Mouse (Mus musculus) kidney, postnatal 0 days (tissue): ENCODE results near the gene Pam. TPM values are rescaled to one million over a fixed set of nuclear protein-coding genes. Genes with fewer than 3 reads are reported as not detected.
A peak's percentile ranks its signal among the peaks of the same experiment; 100 is the strongest.
"Not testable (repeated sequence)": the region's sequence is repeated elsewhere in the genome, so short reads cannot be mapped to it uniquely, and the experiment has no call there.

Experiments
- ATAC-seq: fragments of 200-750 bp; cut with Nextera tagmentation; replicated peaks from 2 replicates; pipeline ENCODE4 v1.8.0; 2017; ENCODE audit warnings: low read depth, moderate number of reproducible peaks, moderate TSS enrichment, moderate library complexity; ENCODE audit not compliant: low FRiP score
- DNase-seq: peaks from one replicate; pipeline ENCODE4 v3.0.0-alpha.2; 2016; ENCODE audit warnings: low spot score
- H3K27ac ChIP-seq: fragments of 300-500 bp; sonication (generic); 2 replicates; pipeline ENCODE4 v1.5.1; 2014; ENCODE audit warnings: mild to moderate bottlenecking
- H3K27me3 ChIP-seq: fragments of 300-500 bp; sonication (generic); 2 replicates; pipeline ENCODE4 v1.6.1; 2014; ENCODE audit warnings: low read length, mixed read lengths; ENCODE audit not compliant: insufficient read depth
- H3K36me3 ChIP-seq: fragments of 300-500 bp; sonication (generic); 2 replicates; pipeline ENCODE4 v1.6.1; 2014; ENCODE audit warnings: low read length, mixed read lengths; ENCODE audit not compliant: insufficient read depth
- H3K4me1 ChIP-seq: fragments of 300-500 bp; sonication (generic); replicated peaks from 2 replicates; pipeline ENCODE4 v1.6.1; 2014; ENCODE audit warnings: antibody characterized with exemption, low read length, mixed read lengths; ENCODE audit not compliant: insufficient read depth
- H3K4me2 ChIP-seq: fragments of 300-500 bp; sonication (generic); 2 replicates; pipeline ENCODE4 v1.6.1; 2014; ENCODE audit warnings: mild to moderate bottlenecking, low read length, moderate library complexity, mixed read lengths
- H3K4me3 ChIP-seq: fragments of 300-500 bp; sonication (generic); replicated peaks from 2 replicates; pipeline ENCODE4 v1.5.1; 2014; ENCODE audit warnings: low read depth, low read length
- H3K9ac ChIP-seq: fragments of 300-500 bp; sonication (generic); 2 replicates; pipeline ENCODE4 v1.6.1; 2014; ENCODE audit warnings: low read depth, low read length
- H3K9me3 ChIP-seq: fragments of 300-500 bp; sonication (generic); replicated peaks from 2 replicates; pipeline ENCODE4 v1.6.1; 2016; ENCODE audit warnings: low read length, inconsistent platforms, mixed read lengths
- CTCF ChIP-seq: IDR thresholded peaks from 2 replicates; pipeline ENCODE4 v1.5.1; 2016; ENCODE audit warnings: antibody characterized with exemption, low read depth, mild to moderate bottlenecking, moderate library complexity
- WGBS: fragments of 180-500 bp; shearing (Covaris S2); extraction: QIAGEN DNeasy Blood & Tissue Kit; methylation state at CpG from one replicate; pipeline ENCODE4 v1.1.7; 2014; 5-methylcytosine and 5-hydroxymethylcytosine counted together
- polyA plus RNA-seq: library from polyadenylated mRNA; unstranded; fragments of >200 nt; fragmentation: Nextera tagmentation; extraction: Ambion mirVana; gene quantifications from 2 replicates; pipeline ENCODE4 v1.2.1, GENCODE M21; 2015

Gene Pam
- polyA plus RNA-seq, 1 experiment from 2014 or later: 67.6 TPM

- Histone ChIP-seq H3K4me1 (no peaks in the 10 kb centered on the region), H3K4me2 (peak overlapping the region; percentile 82), H3K27ac (peak overlapping the region; percentile 78; the same call in 1 of the 2 replicates), H3K9ac (peak overlapping the region; percentile 70), H3K4me3 (peak overlapping the region; percentile 83), H3K27me3 (no peaks in the 10 kb centered on the region), H3K9me3 (no peaks in the 10 kb centered on the region), H3K36me3 (no peaks in the 10 kb centered on the region)
- 11% methylated on average over 7 of the region's 7 CpGs for WGBS
- TF ChIP-seq CTCF: no peak
- ATAC-seq: no peak
- no peak for DNase-seq
Measured at GRCm38 (mm10) chr1:97768906-97769293, 326.5 kb downstream of the Pam start.

- ATAC-seq: no peak
- H3K27ac ChIP-seq: no peak overlapping the region
- DNase-seq: peak; percentile 4
- no peaks in the 10 kb centered on the region for H3K4me1 ChIP-seq
- no peak for TF ChIP-seq CTCF
- H3K27me3 ChIP-seq: no peaks in the 10 kb centered on the region
- no peak overlapping the region for H3K9ac ChIP-seq
- 86% methylated on average over 2 of the region's 2 CpGs for WGBS
- no peaks in the 10 kb centered on the region for H3K9me3 ChIP-seq
- no peaks in the 10 kb centered on the region for H3K36me3 ChIP-seq
- peak overlapping the region; percentile 82 for H3K4me2 ChIP-seq
- H3K4me3 ChIP-seq: no peak overlapping the region
Measured at GRCm38 (mm10) chr1:97768089-97768488, 327.4 kb downstream of the Pam start.

DNA sequence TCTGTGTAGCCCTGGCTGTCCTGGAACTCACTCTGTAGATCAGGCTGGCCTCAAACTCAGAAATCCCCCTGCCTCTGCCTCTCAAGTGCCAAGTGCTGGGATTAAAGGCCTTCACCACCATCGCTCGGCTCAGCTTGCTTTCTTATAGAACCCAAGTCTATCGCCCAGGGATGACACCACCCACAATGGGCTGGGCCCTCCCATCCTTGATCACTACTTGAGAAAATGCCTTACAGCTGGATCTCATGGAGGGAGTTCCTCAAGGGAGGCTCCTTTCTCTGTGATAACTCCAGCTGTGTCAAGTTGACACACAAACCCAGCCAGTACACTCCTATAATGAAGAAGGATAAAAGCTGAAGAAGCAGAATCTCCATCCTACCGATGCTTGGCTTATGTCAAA, 329.7 kb downstream of the Pam start:
- DNase-seq, H3K27ac ChIP-seq, H3K9ac ChIP-seq, H3K4me1 ChIP-seq, H3K4me2 ChIP-seq, H3K27me3 ChIP-seq, ATAC-seq, H3K36me3 ChIP-seq, H3K4me3 ChIP-seq, H3K9me3 ChIP-seq: not testable (repeated sequence)
- 84% methylated on average over 4 of the region's 4 CpGs for WGBS

GRCm38 (mm10) chr1:97761477-97761876, 334.0 kb downstream of the Pam start:
- no peak for TF ChIP-seq CTCF
- Histone ChIP-seq H3K27ac (no peak overlapping the region), H3K36me3 (no peaks in the 10 kb centered on the region), H3K9me3 (no peaks in the 10 kb centered on the region), H3K9ac (no peak overlapping the region), H3K4me3 (no peak overlapping the region), H3K4me2 (no peak overlapping the region), H3K4me1 (no peaks in the 10 kb centered on the region), H3K27me3 (no peaks in the 10 kb centered on the region)
- no peak for ATAC-seq
- DNase-seq: no peak
- 91% methylated on average over 6 of the region's 6 CpGs for WGBS

GRCm38 (mm10) chr1:97760598-97760997, 334.8 kb downstream of the Pam start:
- Histone ChIP-seq H3K4me1 (no peaks in the 10 kb centered on the region), H3K36me3 (peaks cover 2% of the 10 kb centered on the region; the same call in 1 of the 2 replicates), H3K9ac (no peak overlapping the region), H3K4me2 (no peak overlapping the region), H3K27me3 (no peaks in the 10 kb centered on the region), H3K27ac (no peak overlapping the region), H3K9me3 (no peaks in the 10 kb centered on the region), H3K4me3 (no peak overlapping the region)
- WGBS: 78% methylated on average over 7 of the region's 7 CpGs
- no peak for DNase-seq
- ATAC-seq: no peak
- TF ChIP-seq CTCF: no peak

GRCm38 (mm10) chr1:97759841-97760240, 335.6 kb downstream of the Pam start:
- Histone ChIP-seq H3K27me3 (no peaks in the 10 kb centered on the region), H3K9ac (no peak overlapping the region), H3K9me3 (no peaks in the 10 kb centered on the region), H3K4me3 (no peak overlapping the region), H3K36me3 (peaks cover 5% of the 10 kb centered on the region; the same call in 1 of the 2 replicates), H3K4me2 (no peak overlapping the region), H3K27ac (no peak overlapping the region), H3K4me1 (no peaks in the 10 kb centered on the region)
- DNase-seq (peak; percentile 61), ATAC-seq (0 out of 2 replicates have a peak, but pooled peaks have one; percentile 49)
- TF ChIP-seq CTCF: no peak

DNA sequence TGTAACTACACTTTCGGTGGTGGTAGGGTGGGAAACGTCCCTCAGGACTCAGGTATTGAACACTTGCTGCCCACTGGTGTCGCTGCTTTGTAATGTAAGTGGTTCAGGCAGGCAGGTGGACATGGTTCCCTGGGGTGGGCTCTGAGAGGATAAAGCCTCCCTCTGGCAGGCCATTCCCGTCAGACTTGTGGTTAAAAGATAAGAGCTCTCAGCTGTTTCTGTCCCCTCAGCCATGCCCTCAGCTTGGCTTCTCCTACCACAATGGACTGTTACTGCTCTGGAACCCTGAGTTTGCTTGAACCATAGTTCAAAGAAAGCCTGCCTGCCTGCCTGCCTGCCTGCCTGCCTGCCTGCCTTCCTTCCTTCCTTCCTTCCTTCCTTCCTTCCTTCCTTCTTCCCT, 341.1 kb downstream of the Pam start:
- Histone ChIP-seq H3K9me3 (no peaks in the 10 kb centered on the region), H3K4me1 (no peaks in the 10 kb centered on the region), H3K36me3 (peaks cover 10% of the 10 kb centered on the region), H3K4me2 (no peak overlapping the region), H3K9ac (no peak overlapping the region), H3K27me3 (no peaks in the 10 kb centered on the region), H3K27ac (no peak overlapping the region), H3K4me3 (no peak overlapping the region)
- WGBS: 90% methylated on average over 4 of the region's 4 CpGs
- DNase-seq (no peak), ATAC-seq (no peak)
- no peak for TF ChIP-seq CTCF
